Mouse (Mus musculus): ENCODE results near the gene Bricd5. TPM values are rescaled to one million over a fixed set of nuclear protein-coding genes. Genes with fewer than 3 reads are reported as not detected.

Bricd5 gene
- polyA plus RNA-seq, 1 experiment from 2014 or later: not detected

DNA sequence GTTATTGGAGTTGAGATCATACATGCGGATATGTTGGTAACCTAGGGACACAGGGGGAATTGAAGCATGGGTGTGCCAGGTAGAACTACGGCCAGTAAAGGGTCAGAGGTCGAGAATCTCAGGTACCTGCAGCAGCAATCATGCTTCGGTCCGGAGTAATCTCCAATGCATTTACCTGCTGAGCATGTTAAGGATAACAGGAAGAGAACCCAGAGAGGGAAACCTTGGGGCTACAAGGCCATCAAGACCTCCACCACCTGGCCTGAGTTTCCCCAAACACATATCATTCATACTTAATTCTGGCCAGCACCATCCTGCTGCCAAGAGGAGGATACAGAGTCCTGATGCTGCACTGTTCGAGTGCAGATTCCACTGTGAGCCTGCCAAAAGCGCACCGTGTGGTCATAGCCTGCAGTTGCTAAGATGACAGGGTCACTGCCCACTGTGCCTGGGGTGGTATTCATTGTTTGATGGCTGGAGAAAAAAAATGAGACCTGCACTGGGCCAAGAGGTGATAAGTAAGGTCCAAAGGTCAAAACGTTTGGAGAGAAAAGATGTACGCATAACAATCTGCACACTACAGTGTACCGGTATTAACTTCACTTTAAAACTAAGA, 4.4 kb downstream of the Bricd5 start:
- peak overlapping the region; percentile 59 for H3K4me2 ChIP-seq (replicated peaks)
- H3K9me3 ChIP-seq: no peaks in the 10 kb centered on the region
- H3K27ac ChIP-seq: no peak overlapping the region
- 56% methylated on average over 11 of the region's 11 CpGs for WGBS
- ATAC-seq: peak; percentile 44
- peaks cover 26% of the 10 kb centered on the region for H3K4me1 ChIP-seq (replicated peaks)
- H3K4me3 ChIP-seq (replicated peaks): peak overlapping the region; percentile 74
- peak overlapping the region; percentile 83 for H3K9ac ChIP-seq (replicated peaks)
- H3K27me3 ChIP-seq: no peaks in the 10 kb centered on the region
- peaks cover 43% of the 10 kb centered on the region for H3K36me3 ChIP-seq

DNA sequence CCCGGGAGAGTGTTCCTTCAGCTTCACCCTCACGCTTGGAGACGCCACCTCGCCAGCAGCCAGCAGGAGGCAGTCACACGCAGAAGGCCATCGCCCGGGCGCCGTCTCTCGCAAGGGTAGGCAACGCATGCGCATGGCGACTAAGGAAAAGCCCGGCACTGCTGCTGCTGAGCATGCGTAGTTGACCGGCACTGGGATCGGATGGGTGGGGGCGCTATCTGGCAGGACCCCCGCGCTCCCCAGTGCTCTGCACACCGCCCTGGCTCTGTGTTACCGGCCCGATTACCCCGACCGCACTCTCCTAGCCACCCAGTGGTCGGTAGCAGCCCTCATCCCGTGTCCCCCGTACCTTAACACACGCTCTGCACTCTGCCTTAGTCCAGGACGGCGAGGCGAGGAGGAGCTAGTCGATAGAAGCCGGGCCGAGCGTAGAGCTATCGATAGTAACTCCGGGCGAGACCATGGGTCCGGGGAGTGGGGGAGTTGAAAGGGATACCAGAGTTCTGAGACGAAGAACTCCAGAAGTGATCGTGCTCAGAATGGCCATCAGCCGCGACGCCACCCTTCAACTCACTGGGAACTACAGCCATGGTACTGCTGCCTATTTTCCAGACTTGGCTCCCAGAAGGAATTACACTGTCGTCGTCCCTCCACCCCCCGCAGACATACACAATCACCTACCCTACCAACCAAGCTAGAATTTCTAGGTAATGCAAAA, 5.1 kb downstream of the Bricd5 start, which contains the start of gene Mlst8:
TSS of gene Mlst8 (minus strand) at position 416 of the 718 bp plus-strand sequence.
- Histone ChIP-seq H3K9ac (replicated peaks) (peak within 1 kb of the TSS; percentile 83), H3K36me3 (peaks cover 36% of the 10 kb centered on the region), H3K27me3 (no peaks in the 10 kb centered on the region), H3K4me2 (replicated peaks) (peak within 1 kb of the TSS; percentile 59), H3K27ac (peak within 1 kb of the TSS; percentile 97), H3K4me1 (replicated peaks) (peaks cover 19% of the 10 kb centered on the region), H3K4me3 (replicated peaks) (peak within 1 kb of the TSS; percentile 74), H3K9me3 (no peaks in the 10 kb centered on the region)
- ATAC-seq: peak; percentile 93
- under 1% methylated on average over 48 of the region's 48 CpGs for WGBS

DNA sequence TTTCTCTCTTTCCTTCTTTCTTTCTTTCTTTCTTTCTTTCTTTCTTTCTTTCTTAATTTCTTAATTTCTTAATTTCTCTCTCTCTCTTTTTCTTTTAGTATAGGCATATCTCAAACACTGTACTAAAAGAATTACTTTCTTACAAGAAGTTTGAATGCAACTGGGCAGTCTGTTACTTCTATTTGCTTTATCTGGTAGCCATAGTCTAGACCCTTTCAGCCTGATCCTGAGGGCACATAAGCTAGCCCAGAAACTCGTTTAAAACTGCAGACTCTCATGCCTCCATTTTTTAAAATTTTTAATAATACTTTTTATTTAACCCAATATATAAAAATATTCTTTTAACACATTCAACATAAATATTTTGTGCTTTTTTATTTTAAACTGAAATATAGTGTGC, 5.7 kb downstream of the Bricd5 start:
- Histone ChIP-seq H3K4me3 (replicated peaks) (peak overlapping the region; percentile 74), H3K36me3 (peaks cover 30% of the 10 kb centered on the region), H3K27me3 (no peaks in the 10 kb centered on the region), H3K4me2 (replicated peaks) (peak overlapping the region; percentile 59), H3K4me1 (replicated peaks) (peaks cover 16% of the 10 kb centered on the region), H3K9ac (replicated peaks) (no peak overlapping the region; the same call in 1 of the 2 replicates), H3K9me3 (no peaks in the 10 kb centered on the region), H3K27ac (no peak overlapping the region)
- whole genome bisulfite sequencing: 26% methylated on average over 1 of the region's 1 CpGs
- ATAC-seq: no peak

DNA sequence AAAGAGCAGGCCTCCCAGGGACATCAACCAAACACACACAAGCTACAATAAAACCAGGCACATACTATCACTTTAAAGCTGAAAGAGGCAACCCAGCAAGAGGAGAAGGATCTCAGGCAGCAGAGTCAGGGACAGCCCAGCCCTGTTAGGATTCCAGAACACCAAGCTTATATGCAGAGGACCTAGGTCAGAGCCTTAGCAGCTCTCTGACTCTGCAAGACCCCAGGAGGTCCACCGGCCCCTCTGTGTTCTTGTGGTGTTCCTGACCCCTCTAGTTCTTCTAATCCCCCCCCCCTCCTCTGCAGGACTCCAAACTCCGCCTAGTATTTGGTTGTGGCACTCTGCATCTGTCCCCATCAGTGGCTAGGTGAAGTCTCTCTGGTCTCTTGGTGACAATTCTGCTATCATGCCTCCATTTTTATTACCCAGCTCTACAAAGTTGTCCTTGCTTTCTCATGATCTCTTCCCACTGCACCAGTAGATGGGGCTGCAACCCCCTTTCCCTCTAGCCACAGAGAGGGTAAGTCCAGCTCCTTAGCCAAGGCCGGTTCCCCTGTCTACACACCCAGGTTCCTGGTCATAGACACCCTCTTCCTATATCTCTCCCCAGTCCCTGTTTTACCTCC, 6.6 kb downstream of the Bricd5 start:
- WGBS: 52% methylated on average over 3 of the region's 3 CpGs
- no peak overlapping the region for H3K27ac ChIP-seq

DNA sequence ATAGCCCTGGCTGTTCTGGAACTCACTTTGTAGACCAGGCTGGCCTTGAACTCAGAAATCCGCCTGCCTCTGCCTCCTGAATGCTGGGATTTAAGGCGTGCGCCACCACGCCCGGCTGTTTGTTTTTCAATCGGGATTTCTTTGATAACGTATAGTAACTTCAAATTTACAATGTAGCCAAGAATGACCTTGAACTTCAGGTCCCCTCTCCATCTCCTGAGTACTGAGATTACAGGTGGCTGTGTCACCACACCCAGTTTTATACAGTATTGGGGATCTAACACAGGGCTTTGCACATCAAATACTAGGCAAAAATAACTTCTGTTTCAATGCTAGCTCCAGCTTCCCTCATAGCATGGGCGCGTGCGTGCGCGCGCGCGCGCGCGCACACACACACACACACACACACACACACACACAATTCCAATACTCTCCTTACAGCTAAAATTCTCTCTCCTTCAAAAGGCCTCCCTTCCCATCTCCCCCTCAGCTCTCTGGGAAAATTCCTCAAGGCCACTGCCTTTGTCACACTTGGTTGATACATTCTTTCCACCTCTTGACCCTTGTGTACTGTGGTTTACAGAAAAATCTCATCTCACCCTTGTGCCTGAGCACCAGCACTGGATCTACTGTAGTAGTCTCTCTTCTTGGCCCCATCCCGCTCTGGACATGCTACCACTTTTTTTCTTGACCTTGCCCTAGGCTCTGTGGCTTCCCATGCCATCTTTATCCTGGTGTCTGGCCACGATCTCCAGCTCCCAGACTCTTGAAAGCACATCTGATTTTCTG, 7.5 kb downstream of the Bricd5 start:
- ATAC-seq: no peak

More for the DNA sequence above, 6.6 kb downstream of the Bricd5 start:
- Histone ChIP-seq H3K4me2 (replicated peaks) (peak overlapping the region; percentile 40; the same call in 1 of the 2 replicates), H3K9me3 (no peaks in the 10 kb centered on the region), H3K27me3 (no peaks in the 10 kb centered on the region), H3K4me3 (replicated peaks) (no peak overlapping the region), H3K36me3 (peaks cover 21% of the 10 kb centered on the region), H3K4me1 (replicated peaks) (peaks cover 18% of the 10 kb centered on the region), H3K9ac (replicated peaks) (no peak overlapping the region; the same call in 1 of the 2 replicates)
- ATAC-seq: no peak

DNA sequence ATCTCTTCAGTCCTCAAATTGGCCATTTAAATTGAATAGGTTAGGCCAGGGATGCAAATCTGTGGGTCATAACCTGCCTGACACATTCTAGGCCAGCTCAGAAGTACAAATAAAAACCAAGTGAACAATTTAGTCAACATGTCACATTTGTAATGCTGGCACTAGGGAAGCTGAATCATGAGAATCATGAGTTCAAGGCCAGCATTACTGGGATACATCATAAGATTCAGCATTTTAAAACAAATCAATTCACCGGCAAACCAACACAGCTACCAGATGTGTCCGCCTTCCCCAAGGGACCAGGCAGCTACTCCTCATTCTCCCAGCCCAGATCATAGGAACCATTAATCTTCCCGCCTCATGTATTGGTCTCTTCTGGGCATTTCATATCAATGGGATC, 9.8 kb downstream of the Bricd5 start:
- H3K27ac ChIP-seq: no peak overlapping the region

More for the DNA sequence above, 7.5 kb downstream of the Bricd5 start:
- Histone ChIP-seq H3K36me3 (peaks cover 12% of the 10 kb centered on the region), H3K4me2 (replicated peaks) (no peak overlapping the region), H3K9me3 (no peaks in the 10 kb centered on the region), H3K4me1 (replicated peaks) (peaks cover 23% of the 10 kb centered on the region), H3K9ac (replicated peaks) (0 out of 2 replicates have a peak overlapping the region, but pooled peaks have one; percentile 6), H3K4me3 (replicated peaks) (no peak overlapping the region), H3K27me3 (no peaks in the 10 kb centered on the region), H3K27ac (no peak overlapping the region)
- WGBS: 94% methylated on average over 20 of the region's 20 CpGs

DNA sequence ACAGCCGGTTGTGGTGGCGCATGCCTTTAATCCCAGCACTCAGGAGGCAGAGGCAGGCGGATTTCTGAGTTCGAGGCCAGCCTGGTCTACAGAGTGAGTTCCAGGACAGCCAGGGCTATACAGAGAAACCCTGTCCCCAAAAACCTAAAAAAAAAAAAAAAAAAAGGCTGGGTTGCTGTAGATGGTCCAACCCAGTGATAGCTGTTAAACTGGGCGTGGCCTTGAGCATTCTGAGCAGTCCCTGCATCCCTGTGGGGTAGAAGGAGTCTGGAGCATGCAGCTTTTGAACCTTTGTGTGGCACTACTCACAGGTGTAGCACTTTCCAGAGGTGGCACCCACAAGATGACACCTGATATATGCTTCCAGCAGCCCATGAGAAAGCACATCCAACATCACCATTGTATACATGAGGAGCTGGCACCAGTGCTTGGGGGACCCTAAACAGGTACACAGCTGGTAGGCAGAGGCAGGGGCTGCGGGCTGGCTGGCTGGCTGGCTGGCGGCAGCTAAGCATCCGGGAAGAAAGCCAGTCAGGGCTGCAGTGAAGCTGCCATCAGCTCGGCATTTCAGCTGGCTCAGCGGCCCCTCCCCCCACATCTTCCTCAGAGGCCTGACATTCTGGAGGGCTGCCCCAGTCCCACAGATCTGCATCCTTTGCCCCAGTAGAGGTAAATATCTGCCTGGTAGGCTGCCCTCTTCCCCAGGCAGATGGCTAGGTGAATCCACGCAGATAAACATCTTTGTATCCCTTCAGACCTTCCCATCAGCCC, 11.6 kb downstream of the Bricd5 start:
- Histone ChIP-seq H3K27me3 (no peaks in the 10 kb centered on the region), H3K4me1 (replicated peaks) (peaks cover 28% of the 10 kb centered on the region), H3K36me3 (no peaks in the 10 kb centered on the region), H3K9ac (replicated peaks) (peak overlapping the region; percentile 52), H3K4me3 (replicated peaks) (no peak overlapping the region), H3K9me3 (no peaks in the 10 kb centered on the region), H3K4me2 (replicated peaks) (0 out of 2 replicates have a peak overlapping the region, but pooled peaks have one; percentile 15), H3K27ac (peak overlapping the region; percentile 79)
- ATAC-seq: no peak
- WGBS: 46% methylated on average over 11 of the region's 11 CpGs

More for the DNA sequence above, 9.8 kb downstream of the Bricd5 start:
- WGBS: 78% methylated on average over 3 of the region's 3 CpGs
- Histone ChIP-seq H3K4me3 (replicated peaks) (no peak overlapping the region), H3K4me1 (replicated peaks) (peaks cover 22% of the 10 kb centered on the region), H3K36me3 (no peaks in the 10 kb centered on the region), H3K9ac (replicated peaks) (no peak overlapping the region), H3K27me3 (no peaks in the 10 kb centered on the region), H3K9me3 (no peaks in the 10 kb centered on the region), H3K4me2 (replicated peaks) (no peak overlapping the region)
- ATAC-seq: no peak

DNA sequence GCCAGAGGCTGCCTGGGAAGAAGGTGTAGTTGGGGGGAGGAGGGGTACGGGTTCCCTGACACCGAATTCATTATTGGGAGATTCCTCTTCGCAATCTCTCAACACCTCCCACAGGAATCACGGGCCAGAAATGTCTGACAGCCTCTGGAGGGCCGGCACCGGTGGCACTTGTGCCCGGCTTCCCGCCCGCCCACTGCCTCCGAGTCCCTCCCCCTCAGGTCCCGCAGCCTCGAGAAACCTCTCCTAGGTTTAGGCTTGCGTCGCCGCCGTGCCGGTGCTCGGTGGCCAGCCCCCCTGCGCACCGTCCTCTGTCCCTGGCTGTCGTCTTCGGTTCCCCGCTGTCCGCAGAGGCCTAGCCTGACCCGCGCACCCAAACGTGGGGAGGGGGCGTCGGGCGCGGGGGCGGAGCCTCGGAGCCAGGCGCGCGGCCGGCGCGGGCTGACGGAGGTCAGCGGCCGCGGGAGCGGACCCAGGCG, 14.5 kb downstream of the Bricd5 start, which contains the start of gene Caskin1:
TSS of gene Caskin1 (plus strand) at position 416 of the 476 bp plus-strand sequence.
- Histone ChIP-seq H3K9ac (replicated peaks) (peak within 1 kb of the TSS; percentile 95), H3K9me3 (no peaks in the 10 kb centered on the region), H3K36me3 (no peaks in the 10 kb centered on the region), H3K4me2 (replicated peaks) (peak within 1 kb of the TSS; percentile 86), H3K27ac (peak within 1 kb of the TSS; percentile 97), H3K4me3 (replicated peaks) (peak within 1 kb of the TSS; percentile 90), H3K27me3 (no peaks in the 10 kb centered on the region), H3K4me1 (replicated peaks) (peaks cover 39% of the 10 kb centered on the region)
- 1% methylated on average over 42 of the region's 45 CpGs for whole genome bisulfite sequencing
- peak; percentile 78 for ATAC-seq

DNA sequence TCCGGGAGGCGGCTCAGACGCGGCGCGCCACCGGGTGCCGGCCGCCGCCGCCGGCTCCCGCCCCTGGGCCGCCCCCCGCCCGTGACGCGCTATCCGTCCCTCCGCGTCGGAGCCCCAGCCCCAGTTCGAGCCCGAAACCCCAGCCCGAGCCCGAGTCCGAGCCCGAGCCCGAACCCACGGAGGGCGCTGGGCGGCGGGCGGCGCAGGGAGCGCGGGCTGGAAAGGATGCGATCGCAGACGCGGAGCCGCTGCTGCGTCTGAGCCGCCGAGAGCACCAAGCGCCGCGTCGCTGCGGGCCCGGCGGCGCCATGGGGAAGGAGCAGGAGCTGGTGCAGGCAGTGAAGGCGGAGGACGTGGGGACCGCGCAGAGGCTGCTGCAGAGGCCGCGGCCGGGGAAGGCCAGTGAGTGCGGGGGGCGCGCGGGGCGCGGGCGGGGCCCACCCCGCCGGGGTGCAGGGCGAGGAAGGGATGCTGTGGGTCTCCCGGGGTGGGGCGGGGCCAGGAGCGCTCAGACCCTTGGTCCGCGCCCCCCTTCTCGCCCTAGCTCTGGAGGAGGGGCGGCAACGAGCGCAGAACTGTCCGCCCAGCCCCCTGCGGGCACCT, 15.1 kb downstream of the Bricd5 start:
- Histone ChIP-seq H3K4me3 (replicated peaks) (peak overlapping the region; percentile 90), H3K27ac (peak overlapping the region; percentile 97)
- WGBS: under 1% methylated on average over 75 of the region's 81 CpGs

DNA sequence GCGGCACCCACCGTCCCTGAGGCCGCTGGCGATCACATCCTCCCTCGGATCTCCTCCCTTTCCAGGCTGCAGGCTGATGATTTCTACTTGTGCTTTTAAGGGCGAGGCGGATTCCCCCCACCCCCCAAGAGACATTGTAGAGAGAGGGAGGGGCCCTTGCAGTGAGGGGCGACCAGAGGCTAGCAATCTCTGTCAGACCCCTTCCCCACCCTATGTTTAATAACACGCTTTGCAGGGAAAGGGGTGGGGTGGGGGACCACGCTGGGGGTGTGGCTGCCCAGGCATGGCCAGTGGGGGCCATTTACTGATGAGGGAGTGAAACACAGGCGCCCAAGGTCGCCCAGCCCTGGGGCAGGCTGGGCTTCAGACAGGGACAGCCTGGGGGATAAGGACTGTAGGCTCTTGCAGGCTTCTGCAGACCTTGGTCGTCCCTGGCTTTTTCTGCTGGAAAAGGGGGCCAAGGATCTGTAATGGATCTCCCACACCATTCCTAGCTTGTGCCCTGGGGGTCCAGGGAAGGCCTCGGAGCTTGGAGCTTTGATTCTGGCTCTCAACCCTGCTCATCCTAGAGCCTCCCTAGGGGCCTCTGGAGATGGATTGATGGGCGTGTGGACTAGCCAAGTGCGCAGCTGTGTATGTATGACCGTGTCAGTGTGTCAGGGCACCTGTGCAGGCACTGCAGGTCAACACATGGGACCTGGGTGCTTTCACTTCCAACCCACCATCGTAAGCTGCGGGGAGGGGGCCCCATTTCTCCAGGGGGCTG, 15.8 kb downstream of the Bricd5 start:
- Histone ChIP-seq H3K27me3 (no peaks in the 10 kb centered on the region), H3K36me3 (no peaks in the 10 kb centered on the region), H3K4me1 (replicated peaks) (peaks cover 39% of the 10 kb centered on the region), H3K9ac (replicated peaks) (peak overlapping the region; percentile 95), H3K9me3 (no peaks in the 10 kb centered on the region), H3K27ac (peak overlapping the region; percentile 97), H3K4me2 (replicated peaks) (peak overlapping the region; percentile 86), H3K4me3 (replicated peaks) (peak overlapping the region; percentile 90)
- WGBS: 12% methylated on average over 19 of the region's 19 CpGs
- peak; percentile 53 for ATAC-seq

More for the DNA sequence above, 15.1 kb downstream of the Bricd5 start:
- peak; percentile 81 for ATAC-seq
- Histone ChIP-seq H3K4me2 (replicated peaks) (peak overlapping the region; percentile 86), H3K27me3 (no peaks in the 10 kb centered on the region), H3K4me1 (replicated peaks) (peaks cover 39% of the 10 kb centered on the region), H3K36me3 (no peaks in the 10 kb centered on the region), H3K9me3 (no peaks in the 10 kb centered on the region), H3K9ac (replicated peaks) (peak overlapping the region; percentile 95)
